Mouse (Mus musculus): ENCODE data around the gene Blm. TPM values are rescaled to one million over a fixed set of nuclear protein-coding genes. Genes with fewer than 3 reads are reported as not detected.

Gene Blm
- polyA plus RNA-seq, 1 experiment from 2014 or later, result 27.2 TPM

DNA sequence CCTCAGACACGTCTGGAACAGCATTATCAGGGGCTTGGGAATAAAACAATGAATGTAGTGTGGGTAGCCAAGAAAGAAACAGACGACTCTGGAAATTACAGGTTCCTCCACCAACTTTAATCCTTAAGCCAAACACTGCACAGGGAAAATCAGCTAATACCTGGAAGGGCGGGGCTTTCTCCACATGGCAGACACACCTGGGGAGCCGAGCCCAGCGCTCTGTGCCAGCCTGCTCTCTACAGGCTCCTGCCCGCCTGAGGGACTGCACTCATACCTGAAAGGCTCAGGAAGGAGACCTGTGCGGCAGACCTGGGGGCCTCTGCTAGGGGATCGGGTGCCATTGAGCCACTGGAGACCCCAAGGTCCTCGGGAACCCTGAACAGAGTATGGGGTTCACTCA lies 127.2 kb downstream of the Blm start:
- no peak for ATAC-seq (ENCODE audit: low FRiP score, low read depth)
- no peak overlapping the region for H3K4me3 ChIP-seq
- WGBS, result 71% methylated on average over 9 of the region's 9 CpGs

GRCm38 (mm10) chr7:80406186-80406585 lies 128.7 kb downstream of the Blm start:
- no peak overlapping the region for H3K4me2 ChIP-seq (replicated peaks)
- 0 out of 2 replicates have a peak, but pooled peaks cover 15% of the 10 kb centered on the region for H3K27me3 ChIP-seq
- H3K9ac ChIP-seq, result no peak overlapping the region
- no peaks in the 10 kb centered on the region for H3K36me3 ChIP-seq
- no peak for ATAC-seq (ENCODE audit: low FRiP score, low read depth)
- no peaks in the 10 kb centered on the region for H3K9me3 ChIP-seq
- H3K27ac ChIP-seq, result no peak overlapping the region
- H3K4me1 ChIP-seq, result peaks cover 18% of the 10 kb centered on the region
- no peak overlapping the region for H3K4me3 ChIP-seq
- 83% methylated on average over 3 of the region's 3 CpGs for WGBS

More for the DNA sequence above, 127.2 kb downstream of the Blm start:
- no peaks in the 10 kb centered on the region for H3K9me3 ChIP-seq
- no peak overlapping the region for H3K9ac ChIP-seq
- H3K27ac ChIP-seq, result no peak overlapping the region
- H3K4me2 ChIP-seq (replicated peaks), result no peak overlapping the region
- H3K27me3 ChIP-seq, result 0 out of 2 replicates have a peak, but pooled peaks cover 15% of the 10 kb centered on the region
- no peaks in the 10 kb centered on the region for H3K36me3 ChIP-seq
- H3K4me1 ChIP-seq, result peaks cover 12% of the 10 kb centered on the region

GRCm38 (mm10) chr7:80405188-80405695 lies 129.7 kb downstream of the Blm start, which contains the start of gene Furin:
Gene Furin, minus strand, starts transcription at chr7:80405436.
- H3K36me3 ChIP-seq, result no peaks in the 10 kb centered on the region
- peaks cover 27% of the 10 kb centered on the region for H3K4me1 ChIP-seq
- no peak within 1 kb of the TSS for H3K9ac ChIP-seq
- no peak within 1 kb of the TSS for H3K27ac ChIP-seq
- 0 out of 2 replicates have a peak, but pooled peaks cover 15% of the 10 kb centered on the region for H3K27me3 ChIP-seq
- no peak within 1 kb of the TSS for H3K4me2 ChIP-seq (replicated peaks)
- no peak for ATAC-seq (ENCODE audit: low FRiP score, low read depth)
- 51% methylated on average over 9 of the region's 9 CpGs for WGBS
- H3K4me3 ChIP-seq, result no peak within 1 kb of the TSS
- H3K9me3 ChIP-seq, result no peaks in the 10 kb centered on the region

Other genes with a start within 250 kb of the Blm start
- 109 and 123 TPM in 2 replicates for gene Prc1, start 240.7 kb downstream of the Blm start, polyA plus RNA-seq (2015; fragmentation: Nextera tagmentation; extraction: Ambion mirVana)
- gene Rccd1, start 210.7 kb downstream of the Blm start, polyA plus RNA-seq (2015; fragmentation: Nextera tagmentation; extraction: Ambion mirVana), result 12.3 and 12.4 TPM in 2 replicates
- gene Unc45a, start 194.1 kb downstream of the Blm start, polyA plus RNA-seq (2015; fragmentation: Nextera tagmentation; extraction: Ambion mirVana), result 49.7 and 50.4 TPM in 2 replicates
- gene Hddc3, start 192.0 kb downstream of the Blm start, polyA plus RNA-seq (2015; fragmentation: Nextera tagmentation; extraction: Ambion mirVana), result 21.5 and 23.5 TPM in 2 replicates
- 22.0 and 24.4 TPM in 2 replicates for gene Man2a2, start 163.7 kb downstream of the Blm start, polyA plus RNA-seq (2015; fragmentation: Nextera tagmentation; extraction: Ambion mirVana)
- 11.5 and 14.3 TPM in 2 replicates for gene Fes, start 147.2 kb downstream of the Blm start, polyA plus RNA-seq (2015; fragmentation: Nextera tagmentation; extraction: Ambion mirVana)
- gene Furin, start 129.7 kb downstream of the Blm start, polyA plus RNA-seq (2015; fragmentation: Nextera tagmentation; extraction: Ambion mirVana), result 12.0 and 12.5 TPM in 2 replicates
- 23.9 and 24.5 TPM in 2 replicates for gene Crtc3, start 153.8 kb upstream of the Blm start, polyA plus RNA-seq (2015; fragmentation: Nextera tagmentation; extraction: Ambion mirVana)